Comparison of ENCODE assay signal across 9 mouse cellular contexts in the genomic region with DNA sequence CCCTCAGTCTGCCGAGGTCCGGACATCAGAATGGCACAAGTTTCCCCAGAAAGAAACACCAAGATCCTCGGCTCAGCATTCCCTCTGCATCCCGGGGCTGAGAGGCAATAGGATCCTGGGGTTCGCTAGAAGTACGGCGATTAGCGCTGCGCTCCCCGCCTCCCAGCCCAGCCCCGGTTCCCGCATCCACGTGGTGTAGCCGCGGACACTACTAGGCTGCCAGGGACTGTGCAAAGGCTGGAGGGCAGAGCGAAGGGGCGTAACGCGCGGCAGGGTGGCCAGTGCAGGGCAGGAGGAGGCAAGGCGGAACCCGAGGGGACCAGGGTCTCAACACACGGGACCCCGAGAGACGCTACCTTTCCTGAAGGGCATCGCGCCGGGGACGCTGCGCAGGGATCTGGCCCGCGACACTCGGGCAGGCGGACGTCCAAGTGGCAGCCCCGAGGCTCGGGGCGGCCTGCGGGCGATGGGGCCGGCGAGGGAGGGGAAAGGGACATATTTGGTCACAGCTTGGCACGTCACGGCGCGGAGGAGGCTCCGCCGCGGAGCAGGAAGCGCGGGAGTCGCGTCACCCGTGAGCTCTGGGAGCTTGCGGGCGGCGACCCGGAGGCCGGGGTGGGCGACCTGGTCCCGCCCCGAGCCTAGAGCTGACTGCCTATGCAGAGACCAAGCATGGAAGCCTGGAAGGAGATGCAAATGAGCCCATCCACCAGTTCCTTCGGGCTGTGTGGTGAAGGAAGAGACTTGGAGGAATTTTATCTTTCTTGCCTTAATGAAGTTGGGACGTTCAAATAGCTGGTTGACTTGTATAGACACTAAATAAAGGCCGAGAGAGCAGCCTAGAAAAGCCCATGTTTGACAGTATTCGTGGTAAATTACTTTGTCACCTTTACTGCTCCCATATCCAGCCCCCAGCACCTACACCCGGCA. TPM values are rescaled to one million over a fixed set of nuclear protein-coding genes. Genes with fewer than 3 reads are reported as not detected.
A peak's percentile ranks its signal among the peaks of the same experiment; 100 is the strongest.
DNase-seq lines count a peak whose midpoint lies in the region; ATAC-seq and TF ChIP-seq lines count a peak whose summit lies in the region.
"Had no signal": no experiment of that assay in that cellular context is flagged by ENCODE, and none has a peak within 500 bp of the region (broad histone marks: within the 10 kb centered on the region; RNA-seq: fewer than 3 reads in every experiment).

A gene (minus strand): TSS at position 607 of the 930 bp plus-strand sequence.

- 0 out of 2 replicates have a peak, but pooled peaks cover 4% of the 10 kb centered on the region for H3K27me3 ChIP-seq in heart, embryonic 14.5 days (ENCODE audit: control insufficient read depth, insufficient read depth, low read length)
- peaks cover 10% of the 10 kb centered on the region; the same call in 1 of the 2 replicates for H3K27me3 ChIP-seq in liver, embryonic 11.5 days (replicated peaks; ENCODE audit: control insufficient read depth, insufficient read depth, low read length)

- peaks cover 2% of the 10 kb centered on the region for H3K4me1 ChIP-seq in bone marrow, adult 2 months (ENCODE audit: control insufficient read depth, insufficient read depth, low read length)
- peaks cover 8 to 10% of the 10 kb centered on the region in 2 experiments for H3K4me1 ChIP-seq in heart, embryonic 14.5 days (ENCODE audit: control insufficient read depth in 2 of 2, insufficient read depth in 2 of 2, low read length in 2 of 2)
- H3K4me1 ChIP-seq in liver, embryonic 11.5 days (replicated peaks; ENCODE audit: control insufficient read depth, insufficient read depth, low read length) = peaks cover 5% of the 10 kb centered on the region; the same call in 1 of the 2 replicates

- no peak for TF ChIP-seq CTCF in bone marrow, adult 2 months (IDR thresholded peaks at IDR 0.05; ENCODE audit: control insufficient read depth, insufficient read depth, low read length)

- H3K36me3 ChIP-seq in heart, embryonic 14.5 days (ENCODE audit: control insufficient read depth, insufficient read depth, low read length) = no peaks in the 10 kb centered on the region
- H3K36me3 ChIP-seq in liver, embryonic 11.5 days (ENCODE audit: control insufficient read depth, insufficient read depth, low read length) = no peaks in the 10 kb centered on the region
- H3K36me3 ChIP-seq: G1E had no signal

- ATAC-seq in erythroid progenitor cell, adult 5-6 weeks (replicated peaks; ENCODE audit: low FRiP score, poor library complexity, severe bottlenecking) = 0 out of 2 replicates have a peak, but pooled peaks have one; percentile 19
- peak; percentile 82 for ATAC-seq in heart, embryonic 14.5 days (ENCODE audit: insufficient number of reproducible peaks, insufficient read depth, low FRiP score, low read depth)
- ATAC-seq in liver, embryonic 11.5 days (replicated peaks; ENCODE audit: low FRiP score) = peak; percentile 72
- peak; percentile 77 for ATAC-seq in monocyte, adult 5-6 weeks (replicated peaks; ENCODE audit: insufficient number of reproducible peaks, low FRiP score, low TSS enrichment, poor library complexity, severe bottlenecking)

- TF ChIP-seq POLR2A in bone marrow, adult 2 months (IDR thresholded peaks at IDR 0.05; ENCODE audit: borderline replicate concordance, control insufficient read depth, low read depth, low read length) = peak; percentile 86

- peak within 1 kb of the TSS; percentile 93 for H3K4me3 ChIP-seq in bone marrow, adult 2 months (replicated peaks; ENCODE audit: control insufficient read depth, low read depth, low read length)
- peak within 1 kb of the TSS; percentile 58 to 65 for H3K4me3 ChIP-seq in heart, embryonic 14.5 days (ENCODE audit: control insufficient read depth in 1 of 2, insufficient read depth in 1 of 2, low read depth in 1 of 2, low read length in 2 of 2)
- H3K4me3 ChIP-seq in liver, embryonic 11.5 days (ENCODE audit: low read depth, low read length) = peak within 1 kb of the TSS; percentile 64

- DNase-seq in 416B (ENCODE audit: low read depth) = peak; percentile 90
- peak; percentile 85 for DNase-seq in kidney, postnatal 10 days
- peak; percentile 73 for DNase-seq in liver, embryonic 11.5 days (ENCODE audit: low spot score)
- DNase-seq in spleen, postnatal 4 days (ENCODE audit: low spot score in 2 of 2) = peak; percentile 70 to 83

- H3K4me2 ChIP-seq in heart, embryonic 14.5 days (ENCODE audit: low read length) = peak within 1 kb of the TSS; percentile 98
- H3K4me2 ChIP-seq in liver, embryonic 11.5 days = peak within 1 kb of the TSS; percentile 98

- peak within 1 kb of the TSS; percentile 96 for H3K27ac ChIP-seq in bone marrow, adult 2 months (ENCODE audit: control insufficient read depth, insufficient read depth, low read depth, low read length, poor library complexity)
- peak within 1 kb of the TSS in 1 of 2 experiments; percentile 45; a peak in 1 of 4 replicates for H3K27ac ChIP-seq in heart, embryonic 14.5 days (replicated peaks in 1 of 2; ENCODE audit: control insufficient read depth in 1 of 2, insufficient read depth in 1 of 2, low read depth in 2 of 2, low read length in 2 of 2)
- no peak within 1 kb of the TSS for H3K27ac ChIP-seq in liver, embryonic 11.5 days (ENCODE audit: low read depth, low read length)

- WGBS in bone marrow, adult 2 months = 2% methylated on average over 67 of the region's 67 CpGs
- WGBS in heart, embryonic 14.5 days = 2% methylated on average over 67 of the region's 67 CpGs
- 2% methylated on average over 67 of the region's 67 CpGs for WGBS in liver, embryonic 11.5 days

- H3K9ac ChIP-seq in heart, embryonic 14.5 days (ENCODE audit: low read length) = peak within 1 kb of the TSS; percentile 75
- peak within 1 kb of the TSS; percentile 62 for H3K9ac ChIP-seq in liver, embryonic 11.5 days (ENCODE audit: low read depth, low read length)

- H3K9me3 ChIP-seq in heart, embryonic 14.5 days (ENCODE audit: control insufficient read depth, low read length) = no peaks in the 10 kb centered on the region
- no peaks in the 10 kb centered on the region for H3K9me3 ChIP-seq in liver, embryonic 11.5 days (ENCODE audit: control insufficient read depth, low read length)
- H3K9me3 ChIP-seq: G1E had no signal

RNA-seq across cellular contexts. Expression of the gene that starts here (rescaled TPM):
- polyA plus RNA-seq in bone marrow, adult 2 months (2011; ENCODE audit: insufficient read depth, insufficient read length, low replicate concordance, missing spikeins) = 9.1 and 24.3 TPM in 2 replicates
- total RNA-seq in erythroid progenitor cell, adult 5-6 weeks (2015; ENCODE audit: low replicate concordance) = 8.0 and 14.1 TPM in 2 replicates
- 1.1 and 3.2 TPM in 2 replicates for total RNA-seq in erythroid progenitor cell, adult 5-6 weeks (2017; ENCODE audit: low replicate concordance)
- 9.2 and 11.6 TPM in 2 replicates for polyA plus RNA-seq in heart, embryonic 14.5 days (2014; fragmentation: Nextera tagmentation; extraction: Ambion mirVana)
- 17.5 and 20.3 TPM in 2 replicates for polyA plus RNA-seq in liver, embryonic 11.5 days (2014; fragmentation: Nextera tagmentation; extraction: Ambion mirVana)
- 32.5 to 53.2 TPM (median 36.8 TPM) in 3 replicates for total RNA-seq in monocyte, adult 5-6 weeks (2017)
- polyA plus RNA-seq: G1E had no signal

Comparison
In these comparisons a context has a peak if more than half of its experiments do, and no peak if none do; other contexts are left out.
1. ATAC-seq: peak in every context shown above with its lines; median percentile 82 in heart, embryonic 14.5 days; 77 in monocyte, adult 5-6 weeks; 72 in liver, embryonic 11.5 days; 19 in erythroid progenitor cell, adult 5-6 weeks.